Mouse (Mus musculus): ENCODE measurements around the gene Tnfrsf14. TPM values are rescaled to one million over a fixed set of nuclear protein-coding genes. Genes with fewer than 3 reads are reported as not detected.
A peak's percentile ranks its signal among the peaks of the same experiment; 100 is the strongest.

Gene Tnfrsf14
- polyA plus RNA-seq, 1 experiment from 2014 or later, result 4.4 TPM

- WGBS (ENCODE audit: insufficient replicate concordance), result 77% methylated on average over 10 of the region's 10 CpGs
- Histone ChIP-seq H3K4me3 (ENCODE audit: low read depth, low read length) (no peak overlapping the region), H3K27ac (ENCODE audit: low read depth, low read length) (no peak overlapping the region), H3K36me3 (ENCODE audit: control insufficient read depth, insufficient read depth, low read length) (no peaks in the 10 kb centered on the region), H3K27me3 (ENCODE audit: control insufficient read depth, insufficient read depth, low read length) (no peaks in the 10 kb centered on the region), H3K9ac (ENCODE audit: low read depth, low read length) (no peak overlapping the region), H3K9me3 (replicated peaks; ENCODE audit: control insufficient read depth, low read length) (no peaks in the 10 kb centered on the region), H3K4me2 (no peak overlapping the region), H3K4me1 (ENCODE audit: control insufficient read depth, insufficient read depth, low read length) (peaks cover 8% of the 10 kb centered on the region)
- ATAC-seq (replicated peaks; ENCODE audit: insufficient number of reproducible peaks, low FRiP score, low TSS enrichment), result no peak
Observed at GRCm38 (mm10) chr4:154915286-154915685, 13.1 kb downstream of the Tnfrsf14 start.

GRCm38 (mm10) chr4:154914707-154915106 lies 13.7 kb downstream of the Tnfrsf14 start:
- 57% methylated on average over 3 of the region's 3 CpGs for WGBS (ENCODE audit: insufficient replicate concordance)
- no peak overlapping the region for H3K9ac ChIP-seq (ENCODE audit: low read depth, low read length)
- peaks cover 8% of the 10 kb centered on the region for H3K4me1 ChIP-seq (ENCODE audit: control insufficient read depth, insufficient read depth, low read length)
- H3K36me3 ChIP-seq (ENCODE audit: control insufficient read depth, insufficient read depth, low read length), result no peaks in the 10 kb centered on the region
- no peak overlapping the region for H3K4me2 ChIP-seq
- no peak overlapping the region for H3K27ac ChIP-seq (ENCODE audit: low read depth, low read length)
- H3K4me3 ChIP-seq (ENCODE audit: low read depth, low read length), result no peak overlapping the region
- H3K9me3 ChIP-seq (replicated peaks; ENCODE audit: control insufficient read depth, low read length), result no peaks in the 10 kb centered on the region
- ATAC-seq (replicated peaks; ENCODE audit: insufficient number of reproducible peaks, low FRiP score, low TSS enrichment), result no peak
- no peaks in the 10 kb centered on the region for H3K27me3 ChIP-seq (ENCODE audit: control insufficient read depth, insufficient read depth, low read length)

DNA sequence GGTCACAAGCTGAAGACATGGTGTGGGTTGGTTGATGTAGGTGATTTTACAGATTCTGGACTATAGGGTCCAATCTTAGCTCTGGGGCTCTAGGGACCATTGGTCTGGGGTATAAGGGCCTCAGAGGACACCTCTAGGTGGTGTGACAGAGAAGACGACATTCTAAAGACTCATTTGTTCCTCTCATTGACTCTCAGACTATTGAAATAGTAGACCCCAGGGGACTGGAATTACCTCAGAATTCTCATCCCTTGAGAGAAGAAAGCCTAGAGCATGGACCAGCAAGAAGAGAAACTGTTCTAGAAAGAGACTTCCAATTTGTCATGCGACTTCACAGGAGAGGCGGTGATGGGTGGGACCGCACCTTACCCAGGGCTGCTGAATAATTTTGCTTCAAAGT lies 14.1 kb downstream of the Tnfrsf14 start:
- Histone ChIP-seq H3K9ac (ENCODE audit: low read depth, low read length) (no peak overlapping the region), H3K4me3 (ENCODE audit: low read depth, low read length) (no peak overlapping the region), H3K4me2 (no peak overlapping the region), H3K4me1 (ENCODE audit: control insufficient read depth, insufficient read depth, low read length) (peaks cover 8% of the 10 kb centered on the region), H3K27ac (ENCODE audit: low read depth, low read length) (no peak overlapping the region), H3K9me3 (replicated peaks; ENCODE audit: control insufficient read depth, low read length) (no peaks in the 10 kb centered on the region), H3K27me3 (ENCODE audit: control insufficient read depth, insufficient read depth, low read length) (no peaks in the 10 kb centered on the region), H3K36me3 (ENCODE audit: control insufficient read depth, insufficient read depth, low read length) (no peaks in the 10 kb centered on the region)
- WGBS (ENCODE audit: insufficient replicate concordance), result 92% methylated on average over 4 of the region's 4 CpGs
- no peak for ATAC-seq (replicated peaks; ENCODE audit: insufficient number of reproducible peaks, low FRiP score, low TSS enrichment)

DNA sequence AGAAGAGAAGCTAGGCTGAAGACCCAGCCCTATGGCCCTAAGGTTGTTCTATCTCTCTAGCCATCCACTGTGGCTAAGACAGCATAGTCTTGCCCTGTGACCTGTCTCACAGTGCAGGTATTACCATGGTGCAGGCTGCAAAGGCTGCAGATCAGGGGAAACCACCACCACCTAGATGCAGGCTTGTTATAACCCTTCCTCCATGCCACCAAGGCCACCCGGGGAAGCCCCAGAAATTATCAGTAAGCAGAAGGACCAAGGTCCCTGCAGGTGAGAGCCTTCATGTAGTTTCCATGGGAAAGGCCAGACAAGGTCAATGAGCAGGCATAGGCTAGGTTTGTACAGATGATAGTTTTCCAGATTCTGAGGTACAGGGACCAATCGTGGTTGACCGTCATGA lies 14.5 kb downstream of the Tnfrsf14 start:
- 84% methylated on average over 3 of the region's 3 CpGs for WGBS (ENCODE audit: insufficient replicate concordance)
- H3K4me3 ChIP-seq (ENCODE audit: low read depth, low read length), result no peak overlapping the region
- no peaks in the 10 kb centered on the region for H3K9me3 ChIP-seq (replicated peaks; ENCODE audit: control insufficient read depth, low read length)
- no peak overlapping the region for H3K27ac ChIP-seq (ENCODE audit: low read depth, low read length)
- H3K4me1 ChIP-seq (ENCODE audit: control insufficient read depth, insufficient read depth, low read length), result peaks cover 8% of the 10 kb centered on the region
- no peaks in the 10 kb centered on the region for H3K36me3 ChIP-seq (ENCODE audit: control insufficient read depth, insufficient read depth, low read length)
- no peak for ATAC-seq (replicated peaks; ENCODE audit: insufficient number of reproducible peaks, low FRiP score, low TSS enrichment)
- H3K4me2 ChIP-seq, result no peak overlapping the region
- no peaks in the 10 kb centered on the region for H3K27me3 ChIP-seq (ENCODE audit: control insufficient read depth, insufficient read depth, low read length)
- no peak overlapping the region for H3K9ac ChIP-seq (ENCODE audit: low read depth, low read length)

DNA sequence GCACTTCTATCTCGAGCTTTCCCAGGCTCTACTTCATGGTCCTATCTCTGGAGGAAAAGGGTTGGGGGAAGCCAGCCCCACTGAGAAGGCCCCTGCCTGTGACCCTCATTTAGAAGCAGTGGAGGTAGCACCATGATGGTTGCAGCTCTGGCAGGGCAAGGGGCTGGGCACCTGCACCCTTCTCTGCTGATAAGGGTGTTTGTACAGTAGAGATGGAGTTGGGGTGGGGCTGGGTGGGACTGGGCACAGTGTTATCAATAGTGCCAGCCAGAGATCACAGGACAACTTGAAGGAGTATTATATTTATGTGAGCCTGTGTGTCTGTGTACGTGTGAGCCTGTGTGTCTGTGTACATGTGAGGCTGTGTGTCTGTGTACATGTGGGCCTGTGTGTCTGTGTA lies 16.7 kb downstream of the Tnfrsf14 start:
- Histone ChIP-seq H3K4me2 (no peak overlapping the region; the same call in 1 of the 2 replicates), H3K27ac (ENCODE audit: low read depth, low read length) (peak overlapping the region; percentile 73), H3K4me3 (ENCODE audit: low read depth, low read length) (no peak overlapping the region), H3K9me3 (replicated peaks; ENCODE audit: control insufficient read depth, low read length) (no peaks in the 10 kb centered on the region), H3K27me3 (ENCODE audit: control insufficient read depth, insufficient read depth, low read length) (no peaks in the 10 kb centered on the region), H3K4me1 (ENCODE audit: control insufficient read depth, insufficient read depth, low read length) (peaks cover 12% of the 10 kb centered on the region), H3K36me3 (ENCODE audit: control insufficient read depth, insufficient read depth, low read length) (no peaks in the 10 kb centered on the region), H3K9ac (ENCODE audit: low read depth, low read length) (no peak overlapping the region; the same call in 1 of the 2 replicates)
- ATAC-seq (replicated peaks; ENCODE audit: insufficient number of reproducible peaks, low FRiP score, low TSS enrichment), result peak; percentile 82
- WGBS (ENCODE audit: insufficient replicate concordance), result 43% methylated on average over 2 of the region's 2 CpGs

DNA sequence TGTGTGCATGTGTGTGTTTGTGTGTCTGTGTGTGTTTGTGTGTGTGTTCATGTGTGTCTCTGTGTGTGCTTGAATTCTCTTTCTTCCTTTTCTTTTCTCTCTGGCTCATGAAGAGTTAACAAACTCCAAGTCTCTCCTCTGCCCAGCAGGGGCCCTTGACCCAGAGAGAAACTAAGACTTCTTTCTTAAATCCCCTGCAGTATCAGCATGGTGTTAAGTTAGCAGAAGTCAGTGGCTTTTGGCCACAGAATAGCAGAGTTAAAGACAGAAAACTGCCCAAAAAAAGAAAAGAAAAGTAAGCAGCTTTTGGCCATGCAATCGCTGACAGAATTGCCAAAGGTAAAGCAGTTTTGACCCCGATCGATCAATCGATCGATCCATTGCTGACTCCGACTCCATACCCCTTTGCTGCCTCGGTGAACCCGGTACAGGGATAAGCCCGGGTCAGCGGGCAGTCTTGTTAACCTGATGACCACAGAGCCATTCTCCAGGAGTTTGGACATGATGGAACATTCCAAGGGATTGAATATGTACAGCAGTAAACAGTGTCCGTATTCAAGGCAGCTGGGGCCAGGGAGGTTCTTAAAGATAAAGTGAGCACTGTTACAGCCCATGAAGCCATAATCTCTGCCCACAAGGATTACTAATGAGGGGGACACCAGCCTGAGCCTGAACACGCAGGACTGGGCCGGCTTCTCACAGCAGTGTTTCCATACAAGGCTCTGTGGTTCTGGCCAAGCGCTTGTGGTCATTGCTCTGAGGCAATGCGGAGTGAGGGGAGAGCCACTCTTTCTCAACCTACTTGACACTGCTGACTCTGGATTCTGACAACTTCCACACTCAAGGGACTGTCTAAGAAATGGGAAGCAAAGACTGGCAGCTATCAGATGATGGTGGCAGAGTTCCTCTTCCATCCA lies 17.5 kb downstream of the Tnfrsf14 start:
- peak overlapping the region; percentile 73 for H3K27ac ChIP-seq (ENCODE audit: low read depth, low read length)
- H3K4me1 ChIP-seq (ENCODE audit: control insufficient read depth, insufficient read depth, low read length), result peaks cover 12% of the 10 kb centered on the region
- no peak overlapping the region for H3K4me3 ChIP-seq (ENCODE audit: low read depth, low read length)
- no peaks in the 10 kb centered on the region for H3K27me3 ChIP-seq (ENCODE audit: control insufficient read depth, insufficient read depth, low read length)
- WGBS (ENCODE audit: insufficient replicate concordance), result 25% methylated on average over 15 of the region's 15 CpGs
- no peak overlapping the region; the same call in 1 of the 2 replicates for H3K4me2 ChIP-seq
- ATAC-seq (replicated peaks; ENCODE audit: insufficient number of reproducible peaks, low FRiP score, low TSS enrichment), result peak; percentile 43
- no peaks in the 10 kb centered on the region for H3K36me3 ChIP-seq (ENCODE audit: control insufficient read depth, insufficient read depth, low read length)
- H3K9me3 ChIP-seq (replicated peaks; ENCODE audit: control insufficient read depth, low read length), result no peaks in the 10 kb centered on the region
- no peak overlapping the region; the same call in 1 of the 2 replicates for H3K9ac ChIP-seq (ENCODE audit: low read depth, low read length)

DNA sequence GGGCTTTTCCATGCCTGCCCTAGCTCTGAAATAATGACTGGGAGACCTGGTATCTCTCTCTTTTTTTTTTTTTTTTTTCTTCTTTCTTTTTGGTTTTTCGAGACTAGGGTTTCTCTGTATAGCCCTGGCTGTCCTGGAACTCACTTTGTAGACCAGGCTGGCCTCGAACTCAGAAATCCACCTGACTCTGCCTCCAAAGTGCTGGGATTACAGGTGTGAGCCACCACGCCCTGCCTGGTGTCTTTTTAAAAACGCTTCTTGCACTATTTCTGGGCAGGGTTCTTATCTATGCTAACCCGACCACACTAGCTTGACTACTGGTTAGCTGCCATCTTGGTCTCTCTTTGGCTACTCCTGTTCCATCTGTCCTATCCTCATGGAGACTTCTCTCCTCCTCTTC lies 19.9 kb downstream of the Tnfrsf14 start:
- peaks cover 12% of the 10 kb centered on the region for H3K4me1 ChIP-seq (ENCODE audit: control insufficient read depth, insufficient read depth, low read length)
- no peak overlapping the region for H3K4me3 ChIP-seq (ENCODE audit: low read depth, low read length)
- H3K27me3 ChIP-seq (ENCODE audit: control insufficient read depth, insufficient read depth, low read length), result no peaks in the 10 kb centered on the region
- 72% methylated on average over 5 of the region's 5 CpGs for WGBS (ENCODE audit: insufficient replicate concordance)
- H3K27ac ChIP-seq (ENCODE audit: low read depth, low read length), result no peak overlapping the region
- H3K9ac ChIP-seq (ENCODE audit: low read depth, low read length), result no peak overlapping the region
- ATAC-seq (replicated peaks; ENCODE audit: insufficient number of reproducible peaks, low FRiP score, low TSS enrichment), result no peak
- no peaks in the 10 kb centered on the region for H3K9me3 ChIP-seq (replicated peaks; ENCODE audit: control insufficient read depth, low read length)
- no peak overlapping the region for H3K4me2 ChIP-seq
- H3K36me3 ChIP-seq (ENCODE audit: control insufficient read depth, insufficient read depth, low read length), result no peaks in the 10 kb centered on the region

- Histone ChIP-seq H3K27ac (ENCODE audit: low read depth, low read length) (peak overlapping the region; percentile 29; the same call in 1 of the 2 replicates), H3K9ac (ENCODE audit: low read depth, low read length) (peak overlapping the region; percentile 64; the same call in 1 of the 2 replicates)
Observed at GRCm38 (mm10) chr4:154907833-154908232, 20.5 kb downstream of the Tnfrsf14 start.

More at GRCm38 (mm10) chr4:154907833-154908232, 20.5 kb downstream of the Tnfrsf14 start:
- Histone ChIP-seq H3K4me2 (peak overlapping the region; percentile 42), H3K4me1 (ENCODE audit: control insufficient read depth, insufficient read depth, low read length) (peaks cover 12% of the 10 kb centered on the region), H3K36me3 (ENCODE audit: control insufficient read depth, insufficient read depth, low read length) (no peaks in the 10 kb centered on the region), H3K4me3 (ENCODE audit: low read depth, low read length) (no peak overlapping the region), H3K27me3 (ENCODE audit: control insufficient read depth, insufficient read depth, low read length) (no peaks in the 10 kb centered on the region), H3K9me3 (replicated peaks; ENCODE audit: control insufficient read depth, low read length) (no peaks in the 10 kb centered on the region)
- ATAC-seq (replicated peaks; ENCODE audit: insufficient number of reproducible peaks, low FRiP score, low TSS enrichment), result no peak
- WGBS (ENCODE audit: insufficient replicate concordance), result 43% methylated on average over 17 of the region's 17 CpGs

Measured in heart, embryonic 11.5 days (tissue).